Mouse (Mus musculus) embryonic facial prominence, embryonic 14.5 days (tissue): Measurements from ENCODE around the gene Crtc1. TPM values are rescaled to one million over a fixed set of nuclear protein-coding genes. Genes with fewer than 3 reads are reported as not detected.
A peak's percentile ranks its signal among the peaks of the same experiment; 100 is the strongest.

ENCODE experiments used
- ATAC-seq: fragments of 200-750 bp; cut with Nextera tagmentation; 2 replicates; pipeline ENCODE4 v1.8.0; 2017; ENCODE audit warnings: low read depth, moderate number of reproducible peaks, moderate TSS enrichment
- DNase-seq: peaks from one replicate; pipeline ENCODE4 v3.0.0-alpha.2; 2015; ENCODE audit warnings: low spot score
- H3K27ac ChIP-seq: fragments of 300-500 bp; sonication (generic); replicated peaks from 2 replicates; pipeline ENCODE4 v1.5.1; 2014; ENCODE audit warnings: low read depth, mild to moderate bottlenecking, low read length, moderate library complexity
- H3K27me3 ChIP-seq: fragments of 300-500 bp; sonication (generic); replicated peaks from 2 replicates; pipeline ENCODE4 v1.6.1; 2014; ENCODE audit warnings: low read length; ENCODE audit not compliant: control insufficient read depth, insufficient read depth
- H3K36me3 ChIP-seq: fragments of 300-500 bp; sonication (generic); 2 replicates; pipeline ENCODE4 v1.6.1; 2014; ENCODE audit warnings: low read length, mixed read lengths; ENCODE audit not compliant: control insufficient read depth, insufficient read depth
- H3K4me1 ChIP-seq: fragments of 300-500 bp; sonication (generic); 2 replicates; pipeline ENCODE4 v1.6.1; 2014; ENCODE audit warnings: antibody characterized with exemption, low read length; ENCODE audit not compliant: control insufficient read depth, insufficient read depth
- H3K4me2 ChIP-seq: fragments of 300-500 bp; sonication (generic); 2 replicates; pipeline ENCODE4 v1.6.1; 2014; ENCODE audit warnings: low read depth, mild to moderate bottlenecking, low read length, moderate library complexity, mixed read lengths
- H3K4me3 ChIP-seq: fragments of 300-500 bp; sonication (generic); 2 replicates; pipeline ENCODE4 v1.5.1; 2014; ENCODE audit warnings: low read depth, mild to moderate bottlenecking, low read length
- H3K9ac ChIP-seq: fragments of 300-500 bp; sonication (generic); 2 replicates; pipeline ENCODE4 v1.6.1; 2014; ENCODE audit warnings: low read depth, mild to moderate bottlenecking, low read length, moderate library complexity, mixed read lengths
- H3K9me3 ChIP-seq: fragments of 300-500 bp; sonication (generic); 2 replicates; pipeline ENCODE4 v1.6.1; 2016; ENCODE audit warnings: low read length; ENCODE audit not compliant: control insufficient read depth
- WGBS: fragments of 180-500 bp; shearing (Covaris S2); extraction: QIAGEN DNeasy Blood & Tissue Kit; methylation state at CpG from one replicate; pipeline ENCODE4 v1.1.7; 2014; 5-methylcytosine and 5-hydroxymethylcytosine counted together
- polyA plus RNA-seq: library from polyadenylated mRNA; unstranded; fragments of >200 nt; fragmentation: Nextera tagmentation; extraction: Ambion mirVana; gene quantifications from 2 replicates; pipeline ENCODE4 v1.2.1, GENCODE M21; 2014

Crtc1 gene
- polyA plus RNA-seq, 1 experiment from 2014 or later = 19.3 TPM

DNA sequence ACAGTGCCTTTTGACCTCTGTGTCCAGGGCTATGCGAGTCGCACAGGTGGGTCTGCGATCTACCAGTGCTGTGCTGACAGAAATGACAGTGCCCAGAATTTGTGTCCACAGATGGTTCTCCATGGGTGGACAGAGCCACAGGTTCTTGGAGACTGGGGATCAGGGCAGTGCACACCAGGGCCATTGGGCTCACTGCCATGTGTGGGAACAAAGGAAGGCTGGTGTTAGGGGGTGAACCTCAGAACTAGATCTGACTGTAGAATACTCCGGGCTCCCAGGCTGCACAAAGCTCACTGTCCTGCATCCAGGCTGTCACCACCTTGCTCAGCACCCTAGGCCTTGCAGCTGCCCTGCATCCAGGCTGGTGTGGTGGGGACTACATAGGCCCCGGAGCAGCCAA, 29.1 kb downstream of the Crtc1 start:
- Histone ChIP-seq H3K27ac (no peak overlapping the region), H3K4me3 (no peak overlapping the region), H3K4me1 (peaks cover 33% of the 10 kb centered on the region), H3K4me2 (no peak overlapping the region), H3K27me3 (no peaks in the 10 kb centered on the region), H3K9me3 (no peaks in the 10 kb centered on the region), H3K36me3 (no peaks in the 10 kb centered on the region), H3K9ac (no peak overlapping the region)
- ATAC-seq (no peak), DNase-seq (no peak)
- 93% methylated on average over 5 of the region's 5 CpGs for WGBS

DNA sequence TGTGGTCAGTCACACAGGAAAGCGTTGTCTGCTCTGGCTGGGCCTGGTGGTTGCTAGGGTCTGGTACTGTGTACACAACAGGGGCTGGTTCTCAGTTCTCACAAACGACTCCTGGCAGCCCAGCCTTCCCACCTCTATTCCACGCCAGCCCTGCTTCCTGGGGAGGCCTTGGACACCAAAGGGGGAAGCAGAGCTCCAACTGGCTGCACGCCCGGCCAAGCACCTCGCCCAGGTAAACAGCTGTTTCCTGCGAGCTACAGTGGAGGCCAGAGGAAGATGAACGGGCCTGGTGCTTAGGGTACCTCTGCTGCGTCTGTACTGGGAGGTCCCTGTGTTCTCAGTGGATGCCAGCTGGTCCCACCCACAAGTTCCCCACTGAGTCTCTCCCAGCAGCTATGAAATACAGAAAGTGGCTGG, 29.9 kb downstream of the Crtc1 start:
- Histone ChIP-seq H3K27ac (peak overlapping the region; percentile 77), H3K9ac (peak overlapping the region; percentile 3; the same call in 1 of the 2 replicates), H3K4me1 (peaks cover 33% of the 10 kb centered on the region), H3K4me3 (no peak overlapping the region), H3K36me3 (peaks cover 2% of the 10 kb centered on the region), H3K4me2 (no peak overlapping the region), H3K9me3 (no peaks in the 10 kb centered on the region; the same call in 1 of the 2 replicates), H3K27me3 (no peaks in the 10 kb centered on the region)
- peak; percentile 31; the same call in 1 of the 2 replicates for ATAC-seq
- peak; percentile 47 for DNase-seq
- WGBS = 45% methylated on average over 8 of the region's 9 CpGs

DNA sequence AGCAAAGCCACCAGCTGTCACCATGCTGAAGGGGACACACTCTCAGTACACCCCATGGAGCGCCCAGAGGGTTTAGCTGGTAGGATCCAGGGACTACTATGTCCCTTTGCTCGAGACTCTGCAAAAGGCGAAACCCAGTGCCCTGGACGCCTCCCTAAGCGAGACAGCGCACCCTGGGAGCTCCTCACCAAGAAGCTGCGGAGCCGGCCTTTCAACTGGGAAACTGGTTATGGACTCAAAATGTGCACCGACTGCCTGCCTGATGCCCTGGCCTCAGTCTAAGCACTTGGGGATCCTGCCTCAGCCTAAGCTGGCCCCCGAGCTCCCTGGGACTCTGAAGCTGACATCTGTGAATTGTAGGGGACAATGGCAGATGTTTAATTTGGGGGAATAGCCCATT, 30.4 kb downstream of the Crtc1 start:
- peaks cover 33% of the 10 kb centered on the region for H3K4me1 ChIP-seq
- no peak overlapping the region; the same call in 1 of the 2 replicates for H3K4me2 ChIP-seq
- ATAC-seq = no peak
- H3K9me3 ChIP-seq = no peaks in the 10 kb centered on the region; the same call in 1 of the 2 replicates
- no peak overlapping the region for H3K4me3 ChIP-seq
- WGBS = 79% methylated on average over 10 of the region's 10 CpGs
- peak overlapping the region; percentile 77 for H3K27ac ChIP-seq
- H3K9ac ChIP-seq = peak overlapping the region; percentile 3; the same call in 1 of the 2 replicates
- no peaks in the 10 kb centered on the region for H3K27me3 ChIP-seq
- peaks cover 7% of the 10 kb centered on the region for H3K36me3 ChIP-seq
- peak; percentile 39 for DNase-seq

DNA sequence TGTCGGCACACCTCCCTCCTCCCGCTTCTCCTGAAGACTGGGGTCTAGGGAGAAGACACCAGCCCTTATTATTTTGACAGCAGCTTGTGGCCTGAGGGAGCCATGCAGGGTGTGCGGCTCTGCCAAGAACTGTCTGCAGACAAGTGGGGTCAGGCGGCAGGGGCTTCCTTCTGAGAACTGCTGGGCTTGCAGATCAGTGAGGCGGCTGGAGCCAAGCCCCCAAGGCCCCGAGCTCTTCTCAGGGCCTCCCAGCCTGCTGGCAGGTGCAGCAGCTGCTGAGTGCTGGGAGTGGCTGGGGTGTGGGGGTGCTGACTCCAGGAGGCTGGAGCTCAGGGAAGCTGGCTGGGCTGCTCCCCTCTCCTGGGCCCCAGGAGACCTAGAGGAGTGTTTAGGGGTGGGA, 31.1 kb downstream of the Crtc1 start:
- peak overlapping the region; percentile 77 for H3K27ac ChIP-seq
- no peak overlapping the region for H3K4me2 ChIP-seq
- no peaks in the 10 kb centered on the region; the same call in 1 of the 2 replicates for H3K9me3 ChIP-seq
- peaks cover 33% of the 10 kb centered on the region for H3K4me1 ChIP-seq
- ATAC-seq (peak; percentile 86), DNase-seq (peak; percentile 91)
- H3K36me3 ChIP-seq = peaks cover 8% of the 10 kb centered on the region
- no peak overlapping the region for H3K9ac ChIP-seq
- no peaks in the 10 kb centered on the region for H3K27me3 ChIP-seq
- H3K4me3 ChIP-seq = no peak overlapping the region
- WGBS = 54% methylated on average over 5 of the region's 6 CpGs

DNA sequence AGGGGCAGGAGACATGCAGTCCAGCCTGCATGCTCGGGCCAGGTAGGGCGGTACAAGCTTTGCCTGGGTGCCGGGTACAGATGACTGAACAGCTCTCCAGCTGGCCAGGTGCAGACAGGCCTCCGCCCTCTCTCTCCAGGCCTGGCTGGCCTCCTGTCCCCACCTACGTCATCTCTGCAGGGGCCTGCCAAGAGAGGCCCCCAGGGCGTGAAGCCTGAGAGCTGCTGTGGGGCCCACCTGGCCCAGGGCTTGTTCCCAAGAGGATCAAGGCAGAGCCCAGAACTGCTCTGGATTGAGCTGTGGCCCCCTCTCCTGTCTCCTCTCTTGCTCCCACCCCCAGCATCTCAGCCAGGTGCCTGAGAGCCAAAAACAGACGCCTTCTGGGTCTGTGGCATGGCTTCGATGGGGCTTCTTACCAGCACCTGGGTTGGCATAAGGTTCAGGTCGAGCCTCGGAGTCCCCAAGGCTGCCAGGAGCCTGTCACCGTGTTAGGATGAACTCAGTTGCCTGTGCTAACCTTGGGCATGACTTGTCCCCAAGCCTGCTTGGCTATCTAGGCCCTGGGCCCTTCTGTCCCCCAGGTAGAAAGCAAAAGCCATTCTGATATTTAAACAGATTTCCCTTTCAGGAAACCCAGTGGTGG, 32.8 kb downstream of the Crtc1 start:
- H3K9me3 ChIP-seq = no peaks in the 10 kb centered on the region; the same call in 1 of the 2 replicates
- H3K27me3 ChIP-seq = no peaks in the 10 kb centered on the region
- H3K27ac ChIP-seq = peak overlapping the region; percentile 25; the same call in 1 of the 2 replicates
- H3K9ac ChIP-seq = no peak overlapping the region
- 70% methylated on average over 10 of the region's 11 CpGs for WGBS
- H3K4me2 ChIP-seq = no peak overlapping the region
- H3K36me3 ChIP-seq = peaks cover 12% of the 10 kb centered on the region
- H3K4me1 ChIP-seq = peaks cover 33% of the 10 kb centered on the region
- DNase-seq (peak; percentile 60), ATAC-seq (peak; percentile 50)
- H3K4me3 ChIP-seq = no peak overlapping the region

DNA sequence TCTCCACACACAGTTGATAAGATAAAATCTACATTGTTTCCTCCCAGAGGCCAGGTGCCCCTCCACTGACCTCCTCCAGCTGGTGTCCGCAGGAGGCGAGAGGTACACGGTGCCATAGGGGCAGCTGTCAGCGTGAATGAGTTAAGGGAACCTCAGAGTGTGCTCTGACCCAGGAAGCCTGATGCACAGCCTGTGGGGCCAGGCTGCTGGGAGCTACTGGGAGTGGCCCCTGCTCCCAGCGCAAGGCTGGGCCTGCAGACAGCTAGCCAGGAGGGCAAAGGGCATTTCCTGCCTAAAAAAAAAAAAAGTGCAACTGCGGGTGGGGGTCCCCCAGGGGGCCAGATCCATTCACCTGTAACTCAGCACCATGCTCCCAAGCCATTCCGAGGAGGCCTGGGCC, 34.2 kb downstream of the Crtc1 start:
- no peak overlapping the region for H3K27ac ChIP-seq
- no peak overlapping the region for H3K4me3 ChIP-seq
- no peak for DNase-seq
- no peaks in the 10 kb centered on the region; the same call in 1 of the 2 replicates for H3K9me3 ChIP-seq
- peaks cover 33% of the 10 kb centered on the region for H3K4me1 ChIP-seq
- WGBS = 39% methylated on average over 7 of the region's 7 CpGs
- no peak overlapping the region for H3K9ac ChIP-seq
- no peaks in the 10 kb centered on the region for H3K27me3 ChIP-seq
- H3K36me3 ChIP-seq = peaks cover 15% of the 10 kb centered on the region
- H3K4me2 ChIP-seq = no peak overlapping the region
- ATAC-seq = no peak

DNA sequence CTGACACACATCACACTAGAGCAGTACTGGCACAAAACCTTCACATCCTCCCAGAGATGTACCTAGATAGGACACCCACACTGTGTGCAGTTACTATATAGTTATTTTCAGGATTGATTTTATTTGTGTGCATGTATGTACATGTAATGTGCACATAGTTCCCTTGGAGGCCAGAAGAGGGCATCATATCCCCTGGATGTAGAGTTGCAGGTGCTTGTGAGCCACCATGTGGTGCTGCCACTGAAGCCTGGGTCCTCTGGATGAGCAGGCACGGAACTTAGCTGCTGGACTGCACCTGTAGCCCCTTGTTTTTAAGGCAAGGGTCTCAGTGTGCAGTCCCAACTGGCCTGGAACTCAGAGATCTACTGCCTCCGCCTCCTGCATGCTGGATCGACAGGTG, 35.2 kb downstream of the Crtc1 start:
- H3K4me1 ChIP-seq = peaks cover 28% of the 10 kb centered on the region
- no peak for DNase-seq

DNA sequence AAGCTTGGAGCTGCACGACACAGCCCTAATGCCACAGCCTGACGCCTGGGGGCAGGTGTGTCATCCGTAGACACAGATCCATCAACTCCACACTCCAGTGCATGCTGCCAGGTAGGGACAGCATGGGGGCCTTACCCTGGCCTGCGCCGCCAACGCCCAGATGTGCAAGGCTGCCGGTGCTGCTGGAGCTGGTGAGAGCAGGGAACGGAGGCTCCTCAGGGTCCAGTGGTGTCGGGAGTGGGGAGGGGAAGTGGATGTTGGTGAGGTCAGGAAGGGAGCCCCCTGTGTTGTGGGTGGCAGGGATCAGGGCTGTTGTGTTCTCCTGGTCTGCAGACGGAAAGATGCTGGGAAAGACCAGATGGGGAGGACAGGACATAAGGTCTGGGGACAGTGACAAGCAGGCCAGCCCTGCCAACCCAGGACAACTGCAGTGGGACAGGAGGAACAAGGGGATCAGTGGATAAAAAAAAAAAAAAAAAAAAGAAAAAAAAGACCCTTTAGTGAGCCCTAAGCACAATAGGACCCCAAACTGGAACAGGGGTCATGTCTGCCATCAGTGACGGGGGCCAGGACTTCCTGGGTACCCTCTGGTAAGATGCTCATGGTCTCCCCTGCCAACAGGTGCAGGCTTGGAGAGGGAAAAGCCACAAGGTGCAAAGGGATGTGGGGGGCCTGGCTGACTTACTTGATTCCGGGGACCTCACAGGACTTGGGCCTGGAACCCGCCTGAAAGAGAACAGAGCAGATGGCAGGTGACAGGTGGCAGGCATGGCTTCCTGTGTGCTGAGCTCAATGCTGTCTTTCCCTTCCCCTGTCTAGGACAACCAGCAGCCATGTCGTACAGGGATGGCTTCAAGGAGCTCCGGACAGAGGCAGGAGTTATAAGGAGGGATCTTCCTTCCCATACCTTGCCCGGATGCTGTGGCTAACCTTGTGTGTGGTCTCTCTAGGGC, 41.5 kb downstream of the Crtc1 start:
- Histone ChIP-seq H3K27me3 (no peaks in the 10 kb centered on the region), H3K9ac (no peak overlapping the region), H3K4me2 (no peak overlapping the region), H3K9me3 (no peaks in the 10 kb centered on the region), H3K36me3 (peaks cover 21% of the 10 kb centered on the region), H3K27ac (no peak overlapping the region), H3K4me3 (no peak overlapping the region), H3K4me1 (no peaks in the 10 kb centered on the region)
- WGBS = 83% methylated on average over 16 of the region's 16 CpGs
- no peak for ATAC-seq
- no peak for DNase-seq

More for the DNA sequence above, 35.2 kb downstream of the Crtc1 start:
- H3K4me2 ChIP-seq = no peak overlapping the region
- no peak overlapping the region for H3K27ac ChIP-seq
- H3K36me3 ChIP-seq = peaks cover 21% of the 10 kb centered on the region
- no peak for ATAC-seq
- no peaks in the 10 kb centered on the region; the same call in 1 of the 2 replicates for H3K9me3 ChIP-seq
- WGBS = 87% methylated on average over 3 of the region's 3 CpGs
- H3K4me3 ChIP-seq = no peak overlapping the region
- H3K27me3 ChIP-seq = no peaks in the 10 kb centered on the region
- H3K9ac ChIP-seq = no peak overlapping the region
